Mouse (Mus musculus) neural tube, embryonic 12.5 days (tissue): ENCODE data around the gene Tcte2. TPM values are rescaled to one million over a fixed set of nuclear protein-coding genes. Genes with fewer than 3 reads are reported as not detected.

ENCODE experiments used
- polyA plus RNA-seq: library from polyadenylated mRNA; unstranded; fragments of >200 nt; fragmentation: Nextera tagmentation; extraction: Ambion mirVana; gene quantifications from 2 replicates; pipeline ENCODE4 v1.2.1, GENCODE M21; 2016

Gene Tcte2
- polyA plus RNA-seq, 1 experiment from 2014 or later, result 12.7 TPM

Other genes starting within 250 kb of the Tcte2 start
- gene Afdn, start 1.3 kb downstream of the Tcte2 start, polyA plus RNA-seq, result 151 and 156 TPM in 2 replicates
- not detected in 2 replicates for gene Gm7168, start 186.5 kb upstream of the Tcte2 start, polyA plus RNA-seq
- gene Gm7356, start 241.9 kb upstream of the Tcte2 start, polyA plus RNA-seq, result not detected in 2 replicates